Comparison of ENCODE assay signal across 8 mouse cellular contexts in the genomic region with DNA sequence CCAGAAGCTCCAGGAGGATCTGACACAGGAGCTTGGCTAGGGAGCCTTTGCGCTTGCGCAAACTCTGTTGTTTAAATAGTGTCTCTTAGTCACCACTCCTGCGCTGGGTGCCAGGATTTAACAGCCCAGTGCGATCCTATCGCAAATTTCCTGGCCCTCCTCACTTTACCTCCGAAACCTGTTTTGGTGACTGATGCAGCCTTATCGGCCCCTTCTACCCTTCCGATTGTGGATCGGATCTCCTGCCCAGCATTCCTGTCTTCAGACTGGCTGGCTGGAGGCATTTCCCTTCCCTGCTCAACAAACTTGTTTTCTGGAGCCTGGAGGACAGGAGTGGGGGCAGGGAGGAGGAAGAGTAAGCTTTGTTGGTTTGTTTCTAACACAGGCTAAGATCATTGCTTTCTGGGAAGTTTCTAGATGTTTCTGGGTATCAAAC. TPM values are rescaled to one million over a fixed set of nuclear protein-coding genes. Genes with fewer than 3 reads are reported as not detected.
A peak's percentile ranks its signal among the peaks of the same experiment; 100 is the strongest.
DNase-seq lines count a peak whose midpoint lies in the region; ATAC-seq and TF ChIP-seq lines count a peak whose summit lies in the region.

No protein-coding gene starts in this region.

- H3K27ac ChIP-seq in intestine, postnatal 0 days (ENCODE audit: low read depth, low read length) = no peak overlapping the region
- H3K27ac ChIP-seq in lung, embryonic 15.5 days = 0 out of 2 replicates have a peak overlapping the region, but pooled peaks have one; percentile 1
- no peak overlapping the region for H3K27ac ChIP-seq in midbrain, embryonic 14.5 days (replicated peaks; ENCODE audit: low read depth, low read length)

- H3K9ac ChIP-seq in intestine, postnatal 0 days (ENCODE audit: low read depth, low read length) = no peak overlapping the region
- no peak overlapping the region for H3K9ac ChIP-seq in lung, embryonic 15.5 days
- H3K9ac ChIP-seq in midbrain, embryonic 14.5 days (replicated peaks; ENCODE audit: low read length) = no peak overlapping the region

- H3K27me3 ChIP-seq in intestine, postnatal 0 days (replicated peaks; ENCODE audit: control insufficient read depth, insufficient read depth, low read length) = no peaks in the 10 kb centered on the region
- no peaks in the 10 kb centered on the region for H3K27me3 ChIP-seq in lung, embryonic 15.5 days
- H3K27me3 ChIP-seq in midbrain, embryonic 14.5 days (ENCODE audit: control insufficient read depth, insufficient read depth, low read length) = no peaks in the 10 kb centered on the region

- TF ChIP-seq CTCF in intestine, postnatal 0 days (IDR thresholded peaks at IDR 0.05; ENCODE audit: low read depth) = no peak

- peak overlapping the region; percentile 9; the same call in 1 of the 2 replicates for H3K4me3 ChIP-seq in intestine, postnatal 0 days (ENCODE audit: low read depth, low read length)
- H3K4me3 ChIP-seq in lung, embryonic 15.5 days = peak overlapping the region; percentile 5; the same call in 1 of the 2 replicates
- H3K4me3 ChIP-seq in midbrain, embryonic 14.5 days (replicated peaks; ENCODE audit: low read depth, low read length) = no peak overlapping the region

- DNase-seq in 416B (ENCODE audit: low read depth) = peak; percentile 33
- peak; percentile 35 for DNase-seq in gastrocnemius, postnatal 10 days
- peak; percentile 57 to 67 for DNase-seq in urinary bladder, postnatal 4 days (ENCODE audit: low spot score in 2 of 2)
- no peak for DNase-seq in cerebellum, adult 8-10 months
- no peak for DNase-seq in midbrain, embryonic 14.5 days

- WGBS in intestine, postnatal 0 days = 11% methylated on average over 9 of the region's 9 CpGs
- WGBS in lung, embryonic 15.5 days = 33% methylated on average over 9 of the region's 9 CpGs
- 81% methylated on average over 9 of the region's 9 CpGs for WGBS in midbrain, embryonic 14.5 days

- H3K36me3 ChIP-seq in intestine, postnatal 0 days (ENCODE audit: control insufficient read depth, insufficient read depth) = no peaks in the 10 kb centered on the region
- no peaks in the 10 kb centered on the region for H3K36me3 ChIP-seq in lung, embryonic 15.5 days
- H3K36me3 ChIP-seq in midbrain, embryonic 14.5 days (ENCODE audit: control insufficient read depth, insufficient read depth, low read length) = no peaks in the 10 kb centered on the region

- peak; percentile 53; the same call in 1 of the 2 replicates for ATAC-seq in intestine, postnatal 0 days
- ATAC-seq in lung, embryonic 15.5 days (ENCODE audit: borderline replicate concordance, extremely low read depth, low FRiP score, low TSS enrichment) = no peak
- no peak for ATAC-seq in midbrain, embryonic 14.5 days (ENCODE audit: low FRiP score, low TSS enrichment)
- no peak for ATAC-seq in monocyte, adult 5-6 weeks (replicated peaks; ENCODE audit: insufficient number of reproducible peaks, low FRiP score, low TSS enrichment, poor library complexity, severe bottlenecking)

- H3K4me2 ChIP-seq in intestine, postnatal 0 days (replicated peaks; ENCODE audit: low read depth) = peak overlapping the region; percentile 59
- peak overlapping the region; percentile 38 for H3K4me2 ChIP-seq in lung, embryonic 15.5 days
- H3K4me2 ChIP-seq in midbrain, embryonic 14.5 days (ENCODE audit: low read length) = no peak overlapping the region

- no peaks in the 10 kb centered on the region for H3K9me3 ChIP-seq in intestine, postnatal 0 days (ENCODE audit: control insufficient read depth)
- H3K9me3 ChIP-seq in lung, embryonic 15.5 days = no peaks in the 10 kb centered on the region
- H3K9me3 ChIP-seq in midbrain, embryonic 14.5 days (ENCODE audit: control insufficient read depth, low read length) = no peaks in the 10 kb centered on the region

- 0 out of 2 replicates have a peak, but pooled peaks cover 2% of the 10 kb centered on the region for H3K4me1 ChIP-seq in intestine, postnatal 0 days (replicated peaks; ENCODE audit: control insufficient read depth, insufficient read depth, low read length)
- H3K4me1 ChIP-seq in lung, embryonic 15.5 days = peaks cover 14% of the 10 kb centered on the region
- H3K4me1 ChIP-seq in midbrain, embryonic 14.5 days (ENCODE audit: control insufficient read depth, insufficient read depth, low read length) = no peaks in the 10 kb centered on the region

RNA-seq across cellular contexts. Expression of a gene that starts 56.0 kb away (rescaled TPM):
- 1 to 10 TPM; 4.0 to 5.8 TPM for total RNA-seq in gastrocnemius, postnatal 10 days (2021)
- 27.7 and 30.9 TPM in 2 replicates for polyA plus RNA-seq in intestine, postnatal 0 days (2015; fragmentation: Nextera tagmentation; extraction: Ambion mirVana)
- polyA plus RNA-seq in lung, embryonic 15.5 days (2015; fragmentation: Nextera tagmentation; extraction: Ambion mirVana) = 64.3 and 70.4 TPM in 2 replicates
- polyA plus RNA-seq in midbrain, embryonic 14.5 days (2014; fragmentation: Nextera tagmentation; extraction: Ambion mirVana) = 6.2 and 11.7 TPM in 2 replicates
- 4.8 to 14.7 TPM in 2 of 3 replicates, not detected in the other for total RNA-seq in monocyte, adult 5-6 weeks (2017)

Comparison
In these comparisons a context has a peak if more than half of its experiments do, and no peak if none do; other contexts are left out.
1. DNase-seq: peak in 416B (single experiment), gastrocnemius, postnatal 10 days (single experiment) and urinary bladder, postnatal 4 days (2 of 2); none in cerebellum, adult 8-10 months (single experiment) and midbrain, embryonic 14.5 days (single experiment).